Mouse (Mus musculus): Measurements from ENCODE around the gene Nabp2. TPM values are rescaled to one million over a fixed set of nuclear protein-coding genes. Genes with fewer than 3 reads are reported as not detected.

Nabp2 gene
- polyA plus RNA-seq, 1 experiment: 34.1 TPM

DNA sequence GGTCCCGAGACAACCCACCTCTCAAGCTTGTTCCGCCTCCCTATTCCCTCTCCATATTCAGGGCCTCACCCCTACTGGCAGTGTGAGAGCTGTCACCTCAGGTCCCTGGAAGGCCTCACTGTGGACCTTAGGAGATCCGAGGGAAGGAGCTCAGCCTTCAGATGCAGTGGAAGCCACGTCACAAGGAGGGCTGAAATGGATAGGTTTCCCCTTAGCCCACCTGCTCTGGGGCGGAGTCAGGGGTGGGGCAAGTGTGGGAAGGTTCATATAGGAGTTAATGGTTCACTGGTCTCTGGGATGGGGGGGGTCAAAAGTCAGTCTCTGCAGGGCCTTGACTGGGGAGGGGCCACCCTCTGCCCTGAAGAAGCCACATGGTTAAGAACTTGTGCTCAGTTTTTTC is 11.0 kb downstream of the Nabp2 start:
- TF ChIP-seq GATA1 (IDR thresholded peaks at IDR 0.05; ENCODE audit: low read length): no peak
- no peak for TF ChIP-seq TAL1 (IDR thresholded peaks at IDR 0.05; ENCODE audit: low read length)
- Histone ChIP-seq H3K36me3 (ENCODE audit: control insufficient read depth) (peaks cover 18% of the 10 kb centered on the region), H3K4me3 (replicated peaks) (peak overlapping the region; percentile 39), H3K4me1 (ENCODE audit: control insufficient read depth) (peaks cover 18% of the 10 kb centered on the region), H3K9me3 (ENCODE audit: control insufficient read depth, low read length) (no peaks in the 10 kb centered on the region), H3K27me3 (ENCODE audit: control insufficient read depth) (no peaks in the 10 kb centered on the region)

DNA sequence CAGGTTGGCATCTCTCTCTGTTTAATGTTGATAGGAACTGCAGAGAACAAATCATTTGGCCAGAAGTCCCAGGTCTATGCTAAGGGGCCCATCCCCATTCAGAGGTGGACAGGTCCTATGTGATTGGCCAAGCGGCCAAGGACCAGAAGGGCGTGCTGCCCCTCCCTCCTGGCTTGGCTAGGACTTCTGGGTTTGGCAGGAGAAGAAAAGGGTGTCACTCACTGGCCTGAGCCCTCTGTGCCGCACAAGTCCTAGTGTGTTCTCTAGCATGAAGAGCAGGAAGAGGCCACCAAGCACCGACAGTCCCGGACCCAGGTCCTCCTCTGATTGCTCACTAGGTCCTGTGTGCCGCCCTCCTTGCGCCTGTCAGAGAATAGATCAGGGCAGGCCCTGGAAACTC is 13.8 kb downstream of the Nabp2 start:
- H3K4me1 ChIP-seq (ENCODE audit: control insufficient read depth): peaks cover 21% of the 10 kb centered on the region
- peaks cover 36% of the 10 kb centered on the region for H3K36me3 ChIP-seq (ENCODE audit: control insufficient read depth)
- no peaks in the 10 kb centered on the region for H3K9me3 ChIP-seq (ENCODE audit: control insufficient read depth, low read length)
- no peak overlapping the region for H3K4me3 ChIP-seq (replicated peaks)
- TF ChIP-seq TAL1 (IDR thresholded peaks at IDR 0.05; ENCODE audit: low read length) (no peak), GATA1 (IDR thresholded peaks at IDR 0.05; ENCODE audit: low read length) (no peak)
- H3K27me3 ChIP-seq (ENCODE audit: control insufficient read depth): no peaks in the 10 kb centered on the region

DNA sequence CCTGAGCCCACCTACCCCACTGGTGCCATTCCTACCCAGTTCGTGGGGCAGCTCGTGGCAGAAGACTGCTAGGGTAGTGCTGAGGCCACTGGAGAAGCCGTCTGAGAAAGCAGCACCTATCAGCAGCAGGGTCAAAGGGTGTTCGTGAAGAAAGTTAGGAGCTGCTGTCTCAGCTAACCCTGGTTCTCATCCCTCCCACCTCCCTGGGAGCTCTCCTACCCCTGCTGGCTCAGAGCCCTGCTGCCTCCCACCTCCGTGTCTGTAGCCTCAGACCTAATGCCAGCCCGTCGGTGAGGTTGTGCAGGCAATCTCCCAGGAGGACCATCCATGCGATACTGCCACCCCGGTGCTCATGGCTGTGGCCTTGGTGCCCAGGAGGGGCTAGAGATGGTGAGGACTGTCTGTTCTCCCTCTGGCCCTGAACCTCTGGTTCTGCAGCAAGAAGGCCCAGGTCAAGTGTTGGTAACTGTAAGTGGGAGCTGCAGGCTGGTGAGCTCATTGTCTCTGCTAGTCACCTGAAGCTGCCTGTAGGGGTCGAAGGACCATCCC is 14.5 kb downstream of the Nabp2 start:
- TF ChIP-seq GATA1 (IDR thresholded peaks at IDR 0.05; ENCODE audit: low read length) (no peak), TAL1 (IDR thresholded peaks at IDR 0.05; ENCODE audit: low read length) (no peak)
- H3K4me1 ChIP-seq (ENCODE audit: control insufficient read depth): peaks cover 21% of the 10 kb centered on the region
- no peaks in the 10 kb centered on the region for H3K9me3 ChIP-seq (ENCODE audit: control insufficient read depth, low read length)
- H3K4me3 ChIP-seq (replicated peaks): no peak overlapping the region
- H3K27me3 ChIP-seq (ENCODE audit: control insufficient read depth): no peaks in the 10 kb centered on the region
- peaks cover 42% of the 10 kb centered on the region for H3K36me3 ChIP-seq (ENCODE audit: control insufficient read depth)

DNA sequence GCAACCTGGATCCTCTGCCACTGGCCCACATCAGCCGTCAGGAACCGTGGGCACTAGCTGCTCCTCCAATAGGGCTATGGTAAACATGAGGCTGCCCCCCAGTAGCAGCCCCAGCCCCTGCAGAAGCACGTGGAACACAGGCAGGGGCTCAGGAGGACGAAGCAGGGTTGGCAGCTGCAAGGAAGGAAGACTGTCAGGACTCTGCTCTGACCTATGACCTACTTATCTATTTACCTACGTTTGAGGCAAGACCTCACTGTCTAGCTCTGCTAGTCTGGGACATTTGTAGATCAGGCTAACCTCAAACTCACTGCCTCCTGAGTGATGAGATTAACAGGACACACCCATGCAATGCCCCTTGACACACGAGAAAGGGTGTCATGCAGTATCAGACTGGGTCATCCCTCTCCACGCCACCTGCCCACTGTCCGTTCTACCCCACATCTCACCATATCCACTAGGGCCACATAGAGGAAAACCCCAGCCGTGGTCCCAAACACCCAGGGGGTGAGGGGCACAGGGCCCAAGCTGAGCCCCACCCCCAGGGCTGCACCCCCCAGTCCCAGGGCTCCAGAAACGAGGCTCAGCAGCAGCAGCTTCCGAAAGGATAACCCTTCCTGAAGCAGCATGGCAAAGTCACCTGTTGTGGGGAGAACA is 15.1 kb downstream of the Nabp2 start:
- TF ChIP-seq GATA1 (IDR thresholded peaks at IDR 0.05; ENCODE audit: low read length) (no peak), TAL1 (IDR thresholded peaks at IDR 0.05; ENCODE audit: low read length) (no peak)
- Histone ChIP-seq H3K27me3 (ENCODE audit: control insufficient read depth) (no peaks in the 10 kb centered on the region), H3K9me3 (ENCODE audit: control insufficient read depth, low read length) (no peaks in the 10 kb centered on the region), H3K4me3 (replicated peaks) (no peak overlapping the region), H3K4me1 (ENCODE audit: control insufficient read depth) (peaks cover 21% of the 10 kb centered on the region), H3K36me3 (ENCODE audit: control insufficient read depth) (peaks cover 49% of the 10 kb centered on the region)

DNA sequence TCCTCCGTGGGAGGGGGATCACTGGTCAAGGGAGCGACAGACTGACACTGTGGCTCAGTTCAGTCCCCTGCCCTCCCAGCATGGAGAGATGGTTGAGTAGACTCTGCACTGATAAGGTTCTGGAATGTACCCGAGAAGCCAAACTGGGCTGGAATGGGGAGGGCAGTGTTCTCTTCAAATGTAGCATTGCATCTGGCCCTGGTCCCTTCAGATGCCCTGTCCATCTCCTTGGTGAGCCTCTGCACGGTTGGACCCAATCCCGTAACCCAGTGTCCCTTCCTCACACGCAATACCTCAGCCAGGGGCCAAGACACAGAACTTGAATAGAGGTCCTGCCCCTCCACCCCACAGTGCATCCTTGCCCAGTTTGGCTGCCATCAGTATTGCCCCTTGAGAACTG is 19.4 kb downstream of the Nabp2 start:
- TF ChIP-seq GATA1 (IDR thresholded peaks at IDR 0.05; ENCODE audit: low read length) (no peak), TAL1 (IDR thresholded peaks at IDR 0.05; ENCODE audit: low read length) (no peak)
- H3K4me1 ChIP-seq (ENCODE audit: control insufficient read depth): peaks cover 19% of the 10 kb centered on the region
- H3K36me3 ChIP-seq (ENCODE audit: control insufficient read depth): peaks cover 88% of the 10 kb centered on the region
- H3K27me3 ChIP-seq (ENCODE audit: control insufficient read depth): no peaks in the 10 kb centered on the region
- H3K4me3 ChIP-seq (replicated peaks): no peak overlapping the region
- no peaks in the 10 kb centered on the region for H3K9me3 ChIP-seq (ENCODE audit: control insufficient read depth, low read length)

DNA sequence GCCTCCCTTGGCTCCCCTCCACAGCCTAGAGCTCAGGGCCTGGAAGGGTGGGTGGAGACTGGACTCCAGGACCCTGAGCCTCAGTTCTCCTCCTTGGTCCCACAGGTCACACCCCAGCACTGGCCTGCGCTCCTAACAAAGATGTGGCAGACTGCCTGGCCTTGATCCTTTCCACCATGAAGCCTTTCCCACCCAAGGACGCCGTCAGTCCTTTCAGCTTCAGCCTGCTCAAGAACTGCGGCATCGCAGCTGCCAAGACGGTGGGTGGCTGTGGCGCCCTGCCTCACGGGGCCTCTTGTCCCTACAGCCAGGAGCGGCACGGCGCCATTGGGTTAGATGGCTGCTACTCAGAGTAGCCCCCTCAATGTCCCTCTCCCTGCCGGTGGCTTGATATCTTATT is 20.9 kb downstream of the Nabp2 start:
- Histone ChIP-seq H3K4me3 (replicated peaks) (no peak overlapping the region), H3K9me3 (ENCODE audit: control insufficient read depth, low read length) (no peaks in the 10 kb centered on the region), H3K36me3 (ENCODE audit: control insufficient read depth) (peaks cover 94% of the 10 kb centered on the region), H3K27me3 (ENCODE audit: control insufficient read depth) (no peaks in the 10 kb centered on the region), H3K4me1 (ENCODE audit: control insufficient read depth) (peaks cover 6% of the 10 kb centered on the region)
- TF ChIP-seq GATA1 (IDR thresholded peaks at IDR 0.05; ENCODE audit: low read length) (no peak), TAL1 (IDR thresholded peaks at IDR 0.05; ENCODE audit: low read length) (no peak)

DNA sequence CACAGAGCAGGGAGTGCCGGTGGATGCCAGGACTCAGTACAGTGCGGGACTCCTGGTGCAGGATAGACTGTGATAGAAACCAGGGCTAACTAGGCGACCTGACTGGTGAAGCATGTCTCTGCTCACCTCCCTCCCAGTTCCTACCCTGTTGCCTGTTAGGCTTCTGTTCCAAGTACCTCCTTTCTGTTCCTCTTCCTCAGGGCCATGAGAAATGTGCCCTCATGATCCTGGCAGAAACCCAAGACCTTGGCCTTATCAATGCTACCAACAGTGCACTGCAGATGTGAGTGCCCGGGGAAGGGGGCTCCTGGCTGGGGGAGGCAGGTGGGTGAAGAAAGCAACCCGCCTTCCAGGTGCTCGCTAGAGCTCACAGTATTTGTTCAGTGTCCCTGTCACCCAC is 21.7 kb downstream of the Nabp2 start:
- no peak overlapping the region for H3K4me3 ChIP-seq (replicated peaks)
- H3K36me3 ChIP-seq (ENCODE audit: control insufficient read depth): peaks cover 97% of the 10 kb centered on the region
- TF ChIP-seq GATA1 (IDR thresholded peaks at IDR 0.05; ENCODE audit: low read length) (no peak), TAL1 (IDR thresholded peaks at IDR 0.05; ENCODE audit: low read length) (no peak)
- peaks cover 3% of the 10 kb centered on the region for H3K4me1 ChIP-seq (ENCODE audit: control insufficient read depth)
- H3K27me3 ChIP-seq (ENCODE audit: control insufficient read depth): no peaks in the 10 kb centered on the region
- H3K9me3 ChIP-seq (ENCODE audit: control insufficient read depth, low read length): no peaks in the 10 kb centered on the region

DNA sequence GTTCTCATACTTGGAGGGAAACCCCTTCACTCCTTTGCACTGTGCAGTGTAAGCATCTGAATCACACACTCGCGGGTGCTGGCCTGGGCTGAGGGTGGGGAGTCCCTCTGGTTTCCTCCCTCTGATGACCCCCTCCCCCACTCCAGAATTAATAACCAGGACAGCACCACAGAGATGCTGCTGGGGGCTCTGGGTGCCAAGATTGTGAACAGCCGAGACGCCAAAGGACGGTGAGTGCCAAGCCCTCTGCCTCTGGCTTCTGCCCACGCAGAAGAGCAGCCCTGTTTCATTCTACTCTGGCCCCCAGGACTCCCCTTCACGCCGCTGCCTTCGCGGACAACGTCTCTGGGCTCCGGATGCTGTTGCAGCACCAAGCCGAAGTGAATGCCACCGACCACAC is 22.4 kb downstream of the Nabp2 start:
- Histone ChIP-seq H3K4me1 (ENCODE audit: control insufficient read depth) (peaks cover 2% of the 10 kb centered on the region), H3K4me3 (replicated peaks) (no peak overlapping the region), H3K36me3 (ENCODE audit: control insufficient read depth) (peaks cover 97% of the 10 kb centered on the region), H3K9me3 (ENCODE audit: control insufficient read depth, low read length) (no peaks in the 10 kb centered on the region), H3K27me3 (ENCODE audit: control insufficient read depth) (no peaks in the 10 kb centered on the region)
- no peak for TF ChIP-seq TAL1 (IDR thresholded peaks at IDR 0.05; ENCODE audit: low read length)
- no peak for TF ChIP-seq GATA1 (IDR thresholded peaks at IDR 0.05; ENCODE audit: low read length)

DNA sequence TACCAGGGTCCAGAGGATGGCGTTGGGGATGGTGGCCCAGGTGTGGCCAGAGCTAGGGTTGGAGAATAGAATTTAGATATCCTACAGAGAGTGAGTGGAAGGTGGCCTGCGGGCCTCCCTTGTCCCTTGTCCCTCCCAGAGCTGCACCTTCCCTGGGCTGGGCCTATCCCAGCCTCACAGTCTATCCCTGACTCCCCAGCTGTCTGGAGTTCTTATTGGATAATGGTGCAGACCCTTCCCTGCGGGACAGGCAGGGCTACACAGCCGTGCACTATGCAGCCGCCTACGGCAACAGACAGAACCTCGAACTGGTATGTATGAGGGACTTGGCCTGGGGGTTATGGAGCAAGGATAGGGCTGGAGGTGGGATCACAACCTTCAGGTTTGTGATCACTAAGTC is 25.4 kb downstream of the Nabp2 start:
- Histone ChIP-seq H3K36me3 (ENCODE audit: control insufficient read depth) (peaks cover 99% of the 10 kb centered on the region), H3K27me3 (ENCODE audit: control insufficient read depth) (no peaks in the 10 kb centered on the region), H3K4me3 (replicated peaks) (no peak overlapping the region), H3K4me1 (ENCODE audit: control insufficient read depth) (peaks cover 2% of the 10 kb centered on the region), H3K9me3 (ENCODE audit: control insufficient read depth, low read length) (no peaks in the 10 kb centered on the region)
- no peak for TF ChIP-seq GATA1 (IDR thresholded peaks at IDR 0.05; ENCODE audit: low read length)
- no peak for TF ChIP-seq TAL1 (IDR thresholded peaks at IDR 0.05; ENCODE audit: low read length)

Data from erythroblast, embryonic 14.5 days (primary cell).